Mouse (Mus musculus) layer of hippocampus, adult 18-20 months (tissue): ENCODE measurements at regions not wholly inside any gene's neighbourhood (a gene's known extent, or its start where the extent isn't known, plus 50 kb on each side); places are given as distances from the start of the nearest gene placed in this dataset.

Experiments used
- DNase-seq, 2 experiments: peaks; one replicate each; pipeline ENCODE4 v3.0.0; 2022; ENCODE audit warnings: low spot score in 2 of 2

DNA sequence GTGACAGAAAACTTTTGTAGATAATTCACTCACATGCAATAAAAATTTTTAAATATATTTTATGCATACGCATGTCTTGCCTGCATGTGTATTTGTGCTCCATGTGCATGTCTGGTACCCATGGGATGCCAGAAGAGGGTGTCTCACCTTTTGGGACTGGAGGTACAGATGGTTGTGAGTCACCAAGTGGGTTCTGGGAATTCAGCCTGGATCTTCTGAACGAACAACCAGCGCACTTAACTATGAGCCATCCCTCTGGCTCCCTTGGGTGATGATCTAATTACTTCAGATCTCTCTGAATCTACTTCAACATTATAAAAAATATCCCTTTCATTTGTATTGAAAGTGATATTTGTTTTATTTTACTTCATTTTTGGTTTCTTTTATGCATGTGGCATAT is 55.8 kb upstream of the Atp2c1 start:
- DNase-seq: peak; percentile 30 to 71

DNA sequence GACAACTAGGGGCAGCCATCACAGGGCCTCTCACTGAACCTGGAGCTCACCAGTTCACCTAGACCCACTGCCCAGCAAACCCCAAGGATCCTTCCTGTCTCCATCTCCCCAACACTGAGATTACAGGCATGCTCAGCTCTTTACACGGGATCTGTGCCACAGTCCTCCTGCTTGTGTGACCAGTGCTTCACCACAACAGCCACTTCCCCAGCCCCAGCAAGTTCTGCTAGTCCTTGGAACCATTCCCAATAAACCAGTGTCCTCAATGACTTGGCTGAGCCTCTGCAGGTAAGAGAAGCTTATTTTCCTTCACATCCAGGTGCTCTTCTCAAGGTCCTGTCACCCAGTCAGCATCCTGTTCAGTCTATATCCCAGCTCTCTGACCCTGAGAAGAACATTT is 52.5 kb upstream of the Atp2c1 start:
- DNase-seq: no peak
